Mouse (Mus musculus) thymus, postnatal 14 days (tissue): ENCODE results near the gene H2-M2.
"Not testable (repeated sequence)": the region's sequence is repeated elsewhere in the genome, so short reads cannot be mapped to it uniquely, and the experiment has no call there.

Experiments
- DNase-seq: peaks from one replicate; pipeline ENCODE4 v3.0.0; 2021

H2-M2 gene

DNA sequence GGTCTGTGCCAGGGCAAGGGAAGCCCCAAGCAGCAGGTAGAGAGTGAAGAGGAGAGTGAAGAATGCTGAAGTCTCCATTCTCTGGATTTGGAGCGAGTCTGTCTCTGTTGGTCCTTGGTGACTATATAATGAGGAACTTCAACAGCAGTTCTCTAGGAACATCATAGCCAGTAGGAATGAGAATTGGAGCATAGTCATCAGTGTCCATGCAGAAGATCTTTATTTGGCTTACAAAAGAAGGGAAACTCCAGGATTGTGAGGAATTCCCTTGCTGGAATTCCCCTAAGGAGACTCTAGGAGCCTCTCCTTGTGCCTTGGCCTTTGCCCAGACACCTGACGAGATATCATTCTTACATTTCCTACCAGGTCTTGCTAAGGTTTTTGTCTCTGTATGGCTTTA is at the start of gene H2-M2:
H2-M2 (minus strand) TSS at position 101 of the 400 bp plus-strand sequence.
- no peak for DNase-seq

DNA sequence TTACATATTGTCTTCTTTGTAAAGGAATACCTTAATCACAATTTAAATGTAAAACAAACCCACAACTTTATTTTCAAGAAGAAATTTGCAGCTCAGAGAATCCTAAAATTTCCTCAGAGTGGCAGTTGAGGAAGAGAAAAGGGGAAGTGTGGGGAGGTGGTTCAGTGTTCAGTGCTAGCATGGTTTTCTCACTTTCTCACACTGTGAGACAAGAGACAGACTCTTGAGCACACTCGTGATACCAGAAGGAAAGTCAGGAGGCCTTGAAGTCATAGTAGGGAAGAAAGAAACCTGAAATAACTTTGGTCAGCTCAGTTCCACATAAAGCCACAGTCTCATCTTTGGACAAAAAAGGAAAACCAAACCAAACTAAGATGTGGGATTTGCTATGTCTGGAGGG is 42.1 kb upstream of the H2-M2 start:
- not testable (repeated sequence) for DNase-seq

DNA sequence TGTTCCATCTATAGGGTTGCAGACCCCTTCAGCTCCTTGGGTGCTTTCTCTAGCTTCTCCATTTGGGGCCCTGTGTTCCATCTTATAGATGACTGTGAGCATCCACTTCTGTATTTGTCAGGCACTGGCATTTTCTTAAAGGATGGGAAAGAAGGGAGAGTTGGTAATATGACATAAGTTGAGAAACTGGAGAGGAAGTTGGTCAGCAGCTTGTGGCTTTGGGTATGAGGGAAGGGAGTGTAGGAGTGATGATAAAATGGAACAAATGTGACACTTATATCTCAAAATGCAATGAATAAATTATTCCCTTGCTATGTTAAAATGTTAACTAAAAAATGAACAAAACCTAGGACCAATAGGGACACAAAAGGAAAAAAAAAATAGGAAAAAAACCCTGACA is 41.3 kb upstream of the H2-M2 start:
- DNase-seq: not testable (repeated sequence)

DNA sequence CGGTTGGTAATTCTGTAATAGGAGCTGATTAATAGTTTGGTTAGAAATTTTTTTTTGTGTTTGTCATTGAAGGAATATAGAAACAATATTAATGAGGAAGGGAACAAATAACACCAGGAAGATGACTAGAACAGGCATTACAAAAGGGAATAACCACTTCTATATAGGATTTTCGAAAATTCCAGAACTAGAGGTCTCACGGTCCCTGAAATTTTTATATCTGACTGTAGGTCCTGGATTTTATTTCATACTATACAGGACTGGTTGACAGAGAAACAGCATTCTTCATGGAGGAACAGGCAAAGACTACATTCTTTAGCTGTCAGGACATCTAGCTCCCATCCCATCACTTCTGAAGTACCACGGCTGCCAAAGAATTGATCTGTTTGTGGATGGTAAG is 24.4 kb upstream of the H2-M2 start, which contains the start of gene Olfr111:
Olfr111 (plus strand) TSS at position 301 of the 400 bp plus-strand sequence.
- no peak for DNase-seq

DNA sequence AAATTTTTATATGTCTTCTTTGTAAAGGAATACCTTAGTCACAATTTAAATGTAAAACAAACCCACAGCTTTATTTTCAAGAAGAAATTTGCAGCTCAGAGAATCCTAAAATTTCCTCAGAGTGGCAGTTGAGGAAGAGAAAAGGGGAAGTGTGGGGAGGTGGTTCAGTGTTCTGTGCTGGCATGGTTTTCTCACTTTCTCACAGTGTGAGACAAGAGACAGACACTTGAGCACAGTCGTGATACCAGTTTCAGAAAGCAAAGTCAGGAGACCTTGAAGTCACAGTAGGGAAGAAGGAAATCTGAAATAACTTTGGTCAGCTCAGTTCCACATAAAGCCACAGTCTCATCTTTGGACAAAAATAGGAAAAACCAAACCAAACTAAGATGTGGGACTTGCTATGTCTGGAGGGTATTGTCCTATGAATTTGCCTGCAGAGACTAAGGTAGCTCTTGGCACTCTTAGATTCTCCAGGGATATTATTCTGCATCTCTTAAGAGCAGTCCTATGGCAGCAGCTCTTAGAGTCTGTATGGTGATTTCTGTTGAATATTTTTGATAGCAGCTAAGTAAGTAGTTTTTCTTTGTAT is 8.7 kb upstream of the H2-M2 start, which contains the start of gene Olfr110:
Olfr110 (plus strand) TSS at position 539 of the 589 bp plus-strand sequence.
- DNase-seq: no peak

DNA sequence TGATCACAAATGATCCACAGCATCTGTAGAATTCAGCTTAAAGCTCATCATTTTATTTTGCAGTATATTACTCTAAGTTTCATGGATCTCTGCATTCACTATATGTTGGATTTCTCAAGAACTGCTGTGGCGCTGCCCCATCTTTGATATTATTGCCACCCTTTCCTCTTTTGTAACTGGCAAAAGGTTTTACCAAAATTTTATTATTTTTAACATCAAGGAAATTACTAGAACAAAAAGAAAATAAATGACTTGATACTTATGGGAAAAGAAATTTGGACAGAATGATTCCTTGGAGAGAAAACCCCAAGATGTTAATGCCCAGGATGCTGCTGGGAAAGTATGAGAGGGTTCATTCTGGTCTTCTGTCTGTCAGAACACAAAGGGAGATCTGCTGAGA is 24.7 kb downstream of the H2-M2 start, which contains the start of gene Olfr109:
Olfr109 (plus strand) TSS at position 301 of the 400 bp plus-strand sequence.
- no peak for DNase-seq

DNA sequence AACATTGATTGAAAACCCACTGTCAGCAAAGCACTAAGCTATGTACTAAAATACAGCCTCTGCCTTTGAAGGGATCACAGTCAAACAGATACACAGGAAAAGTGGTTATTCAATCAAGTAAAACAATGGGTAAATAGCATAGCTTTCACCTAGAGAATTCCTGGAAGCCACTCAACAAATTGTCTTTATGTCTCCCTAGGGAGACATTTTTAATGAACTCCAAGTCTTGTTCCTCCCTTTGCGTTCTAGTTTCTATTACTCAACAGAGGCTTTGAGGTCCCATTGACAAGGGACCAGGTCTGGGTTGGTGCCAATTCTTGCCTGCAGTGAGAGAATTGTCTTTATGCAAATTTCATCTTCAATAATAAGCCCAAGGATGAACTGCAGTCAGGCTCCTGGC is 38.2 kb downstream of the H2-M2 start, which contains the start of gene Olfr108:
Olfr108 (plus strand) TSS at position 301 of the 400 bp plus-strand sequence.
- no peak for DNase-seq
